Mouse (Mus musculus): ENCODE results near the gene Akap2.
A peak's percentile ranks its signal among the peaks of the same experiment; 100 is the strongest.
"Not testable (repeated sequence)": the region's sequence is repeated elsewhere in the genome, so short reads cannot be mapped to it uniquely, and the experiment has no call there.

Gene Akap2

DNA sequence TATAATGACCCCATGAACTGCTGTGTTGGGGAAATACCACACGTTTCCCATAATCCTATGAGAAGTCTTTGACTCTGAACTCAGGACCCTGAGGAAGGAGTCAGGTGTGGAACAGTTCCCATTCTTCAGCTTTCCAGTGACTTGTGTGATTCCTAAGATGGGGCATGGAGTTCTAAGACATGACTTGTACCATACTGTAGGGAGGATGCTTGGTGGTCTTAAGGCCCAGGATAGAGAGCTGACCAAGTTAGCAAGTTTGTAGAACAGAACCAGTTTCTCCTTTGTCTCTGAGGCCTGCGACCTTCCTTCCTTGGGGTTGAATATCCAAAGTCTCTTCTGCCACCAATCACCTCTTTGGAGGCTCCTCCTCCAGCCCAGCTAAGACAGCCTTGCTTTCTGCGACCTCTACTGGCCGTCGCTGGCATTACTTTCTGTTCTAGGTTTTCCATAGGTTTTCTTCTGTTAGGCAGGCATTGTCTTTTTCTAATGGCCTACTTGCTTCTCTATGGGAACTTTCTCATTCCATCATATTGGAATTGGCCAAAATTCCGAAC, 162.4 kb downstream of the Akap2 start:
- peak; percentile 87 for DNase-seq

DNA sequence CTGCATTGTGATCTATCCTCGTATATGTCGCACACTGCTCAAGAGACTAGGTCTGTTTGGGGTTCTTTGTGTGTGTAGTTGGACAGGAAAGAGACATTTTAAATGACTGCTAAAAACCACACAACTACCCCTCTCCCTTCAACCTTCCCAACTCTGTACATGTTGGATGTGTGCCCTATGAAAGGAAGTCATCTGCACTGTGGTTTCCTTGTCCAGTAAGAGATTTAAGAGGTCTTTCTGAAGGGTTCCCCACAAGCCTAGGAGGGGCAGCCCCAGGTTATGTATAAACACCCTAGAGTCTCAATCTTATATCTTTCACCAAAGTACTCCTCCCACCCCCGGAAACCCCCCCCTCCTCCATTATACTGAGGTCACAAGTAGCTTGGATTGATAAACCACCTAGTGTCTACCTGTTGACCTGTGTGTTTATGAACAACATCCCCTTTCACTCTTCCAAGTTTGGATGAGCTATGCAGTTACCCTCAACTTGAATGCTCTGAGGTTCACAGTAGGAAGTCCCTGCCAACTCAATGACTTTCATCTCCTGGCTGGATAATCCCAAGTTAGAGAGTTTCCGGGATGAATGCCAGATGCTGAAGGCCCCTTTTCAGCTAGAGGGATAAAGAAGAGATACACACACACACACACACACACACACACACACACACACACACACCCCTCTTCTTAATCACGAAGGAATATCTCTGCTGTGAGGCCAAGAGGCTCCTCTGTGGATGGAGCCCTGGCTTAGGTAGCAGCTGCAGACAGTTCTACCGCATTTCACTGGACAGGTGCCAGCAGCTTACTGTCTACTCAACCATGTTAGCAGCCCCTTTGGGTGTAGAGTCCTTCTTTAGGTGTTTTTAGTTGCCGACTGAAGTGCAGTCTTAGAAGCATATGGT, 166.3 kb downstream of the Akap2 start:
- DNase-seq = peak; percentile 48

DNA sequence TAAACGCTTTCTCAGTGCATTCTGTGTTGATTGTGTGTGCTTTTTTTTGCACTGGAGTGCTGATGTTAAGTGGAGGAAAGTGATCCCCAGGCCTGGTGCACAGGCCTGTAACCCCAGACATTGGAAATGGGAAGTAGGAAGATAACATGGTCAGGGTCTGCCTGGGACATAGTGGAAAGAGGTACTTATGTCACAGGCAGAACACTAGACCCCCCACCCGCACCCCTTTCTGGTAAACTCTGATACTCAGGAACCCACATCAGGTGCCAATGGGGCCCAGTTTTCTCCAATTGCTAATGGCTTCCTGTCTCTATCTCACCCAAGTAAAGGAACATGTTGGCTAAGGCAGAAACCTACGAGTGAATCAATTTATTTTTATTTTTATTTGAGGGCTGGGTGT, 167.1 kb downstream of the Akap2 start:
- DNase-seq = no peak

DNA sequence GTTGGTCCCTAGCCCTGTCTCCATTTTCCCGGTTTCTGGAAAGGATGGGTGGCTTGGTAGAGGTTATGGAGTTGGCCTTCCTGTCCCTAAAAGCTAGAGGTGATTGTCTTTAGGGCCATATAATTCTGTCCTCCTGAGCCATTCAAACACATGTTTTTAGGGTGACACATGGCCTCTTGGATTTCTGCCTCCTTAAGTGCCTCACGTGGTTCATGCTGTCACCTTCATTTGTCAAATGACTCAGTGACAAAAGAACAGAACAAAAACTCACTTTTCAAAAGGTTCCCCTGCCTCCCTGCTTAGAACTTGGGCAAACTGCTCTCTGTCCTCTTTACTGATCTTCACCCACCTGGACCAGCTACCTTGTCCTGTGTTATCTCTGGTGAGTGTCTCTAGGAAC, 167.7 kb downstream of the Akap2 start:
- no peak for DNase-seq

DNA sequence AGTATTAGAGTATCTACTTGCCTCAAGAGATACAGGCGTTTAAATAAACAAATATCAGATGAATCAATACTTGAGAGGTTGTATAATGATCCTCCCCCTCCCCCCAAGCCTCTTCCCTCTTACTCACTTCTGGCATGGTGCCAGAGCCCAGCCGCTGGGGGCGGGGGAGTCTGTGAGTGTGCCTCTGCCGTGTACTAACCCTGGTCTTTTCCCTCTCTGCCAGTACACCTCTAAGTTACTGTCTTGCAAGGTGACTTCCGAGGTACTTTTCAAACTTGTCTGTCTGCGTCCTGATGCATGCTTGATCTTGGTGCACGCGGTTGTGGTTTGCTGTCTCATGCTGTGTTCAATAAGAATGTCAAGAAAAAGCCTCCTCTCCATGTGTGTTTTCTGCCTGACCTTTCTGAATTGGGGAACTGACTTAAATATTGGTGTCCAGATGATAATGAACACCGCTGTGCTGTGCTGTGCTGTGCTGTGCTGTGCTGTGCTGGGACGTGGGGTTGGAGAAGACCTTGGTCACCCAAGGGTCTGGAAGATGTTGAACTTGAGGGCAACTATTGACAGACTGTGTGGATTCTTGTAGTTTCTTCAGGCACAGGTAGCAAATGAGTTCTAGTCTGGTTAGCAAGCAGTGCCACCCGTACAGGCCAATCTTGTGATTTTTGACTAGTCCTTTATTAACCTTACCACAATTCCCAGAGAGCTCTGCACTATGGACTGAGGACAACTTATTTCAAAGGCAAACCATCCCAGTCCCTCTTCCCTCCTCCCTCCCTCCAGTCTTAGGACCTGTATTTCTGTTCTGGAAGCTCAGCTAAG, 168.8 kb downstream of the Akap2 start:
- peak; percentile 68 for DNase-seq

DNA sequence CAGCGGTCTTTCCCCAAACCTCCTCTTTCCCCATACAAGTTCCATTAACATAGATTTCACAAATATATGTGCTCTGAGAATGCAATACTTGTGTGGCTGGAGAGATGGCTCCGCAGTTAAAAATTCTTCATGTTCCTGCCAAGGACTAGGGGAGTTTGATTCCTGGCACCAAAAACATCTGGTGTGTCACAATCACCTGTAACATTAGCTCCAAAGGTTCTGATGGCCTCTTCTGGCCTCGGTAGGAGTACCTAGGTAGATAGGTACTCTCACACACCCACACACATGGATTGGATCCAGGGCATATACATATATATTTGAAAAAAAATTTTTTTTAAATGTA, 169.4 kb downstream of the Akap2 start:
- DNase-seq = no peak

DNA sequence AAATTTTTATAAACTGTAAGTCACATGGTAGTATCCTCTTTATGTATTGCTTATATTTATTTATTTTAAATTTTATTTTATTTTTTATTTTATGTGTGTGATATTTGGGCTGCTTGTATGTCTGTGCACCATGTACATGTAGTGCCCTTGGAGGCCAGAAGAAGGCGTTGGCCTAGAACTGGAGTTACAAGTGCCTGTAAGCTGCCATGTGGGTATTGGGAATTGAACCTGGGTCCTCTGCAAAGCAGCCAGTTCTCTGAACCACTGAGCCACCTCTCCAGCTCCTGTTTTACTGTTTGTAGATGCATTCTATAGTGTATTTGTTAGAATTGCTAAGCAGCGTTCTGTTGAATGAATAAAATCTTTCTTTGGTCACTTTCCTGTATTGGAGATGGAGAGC, 170.8 kb downstream of the Akap2 start:
- no peak for DNase-seq

DNA sequence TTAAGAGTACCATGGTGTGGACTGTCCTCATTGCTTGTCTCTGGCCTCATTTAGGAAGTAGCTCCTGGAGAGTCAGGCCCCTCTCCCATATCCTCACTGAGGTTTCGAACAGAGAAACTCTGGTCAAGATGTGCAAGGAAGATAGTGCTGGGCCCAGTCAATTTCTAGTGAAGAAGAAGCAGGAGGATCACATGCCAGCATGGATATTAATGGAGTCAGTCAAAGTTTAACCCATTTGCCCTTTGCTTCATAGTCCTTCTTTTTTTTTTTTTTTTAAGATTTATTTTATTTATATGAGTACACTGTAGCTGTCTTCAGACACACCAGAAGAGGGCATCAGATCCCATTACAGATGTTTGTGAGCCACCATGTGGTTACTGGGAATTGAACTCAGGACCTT, 171.5 kb downstream of the Akap2 start:
- DNase-seq = not testable (repeated sequence)

DNA sequence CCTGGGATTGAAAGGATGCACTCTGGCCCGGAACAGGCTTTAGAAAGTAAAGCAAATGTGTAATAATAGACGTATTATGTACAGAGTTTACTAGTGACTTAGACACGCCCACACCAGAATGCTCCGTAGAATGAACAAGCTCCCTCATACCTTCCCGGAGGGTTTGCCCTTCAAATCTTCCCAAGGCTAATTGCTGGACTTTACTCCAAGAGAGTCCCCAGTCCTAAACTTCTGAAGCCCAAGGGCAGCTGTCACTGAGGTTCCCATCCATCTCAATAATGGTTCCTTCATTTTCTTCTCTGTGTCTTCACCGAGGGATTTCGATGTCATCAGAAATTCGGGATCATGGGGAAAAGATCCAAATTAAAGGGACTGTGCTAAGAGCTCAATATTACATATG, 172.3 kb downstream of the Akap2 start:
- no peak for DNase-seq

DNA sequence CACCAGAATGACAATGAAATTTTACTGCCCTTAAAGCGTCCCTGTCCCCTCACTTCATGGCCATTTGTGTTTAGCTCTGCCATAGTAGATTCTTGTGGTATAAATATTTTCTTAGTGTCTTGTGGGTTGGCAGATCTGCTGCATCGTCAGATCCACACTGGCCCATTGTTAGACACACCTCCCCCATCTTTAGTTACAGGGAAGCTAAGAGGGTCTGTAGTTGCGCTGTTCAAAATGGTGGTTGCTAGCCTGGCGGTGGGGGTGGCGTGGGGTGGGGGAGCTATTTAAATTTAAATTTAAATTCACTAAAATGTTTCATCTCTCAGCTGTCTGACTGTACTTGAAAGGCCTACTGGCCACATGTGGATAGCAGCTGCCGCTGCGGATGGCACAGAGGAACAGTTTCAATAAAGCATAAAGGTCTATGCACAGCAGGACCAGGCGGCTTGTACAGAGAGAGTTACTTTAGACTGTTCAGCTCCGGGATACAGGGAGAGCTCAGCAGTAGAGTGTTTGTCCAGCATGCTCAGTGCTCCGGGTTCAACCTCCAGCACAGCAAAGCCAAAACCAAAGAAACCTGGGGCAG, 174.6 kb downstream of the Akap2 start:
- DNase-seq = no peak

DNA sequence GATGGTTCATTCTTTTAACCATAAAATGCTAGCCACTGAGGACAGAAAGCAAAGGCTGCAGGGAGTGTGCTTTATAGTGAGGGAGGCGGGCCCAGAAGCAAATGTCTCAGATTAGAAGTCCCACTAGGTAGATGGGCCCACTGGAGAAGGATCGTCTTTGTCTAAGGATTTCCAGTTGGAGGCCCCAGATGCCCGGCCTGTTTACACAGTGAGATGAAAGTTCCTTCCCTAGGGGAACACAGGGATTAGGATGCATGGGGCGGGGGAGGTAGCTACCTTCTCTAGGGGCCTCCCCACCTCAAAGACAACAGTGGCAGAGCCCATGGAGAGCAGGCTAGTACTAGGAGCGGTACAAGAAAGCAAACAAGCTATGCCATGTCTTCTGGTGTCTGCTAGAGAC, 177.7 kb downstream of the Akap2 start:
- DNase-seq = no peak

DNA sequence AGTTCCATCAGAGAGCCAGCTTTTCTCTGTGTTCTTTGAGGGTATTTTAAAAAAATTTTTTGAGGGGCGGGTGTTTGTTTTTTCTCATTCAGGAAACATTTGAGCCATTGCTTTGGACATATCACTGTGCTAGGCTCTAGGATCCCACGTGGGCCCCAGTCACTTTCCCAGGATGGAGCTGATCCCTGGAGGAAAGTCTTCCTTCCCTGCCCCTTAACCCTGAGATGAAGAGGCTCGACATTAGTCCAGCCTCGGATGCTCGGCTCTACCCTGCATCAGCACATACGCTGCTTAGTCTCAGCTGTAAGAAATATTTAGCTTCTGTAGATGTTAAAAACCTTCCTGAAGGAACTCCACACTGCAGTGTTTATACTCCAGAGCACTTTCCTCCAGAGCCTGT, 178.4 kb downstream of the Akap2 start:
- no peak for DNase-seq

DNA sequence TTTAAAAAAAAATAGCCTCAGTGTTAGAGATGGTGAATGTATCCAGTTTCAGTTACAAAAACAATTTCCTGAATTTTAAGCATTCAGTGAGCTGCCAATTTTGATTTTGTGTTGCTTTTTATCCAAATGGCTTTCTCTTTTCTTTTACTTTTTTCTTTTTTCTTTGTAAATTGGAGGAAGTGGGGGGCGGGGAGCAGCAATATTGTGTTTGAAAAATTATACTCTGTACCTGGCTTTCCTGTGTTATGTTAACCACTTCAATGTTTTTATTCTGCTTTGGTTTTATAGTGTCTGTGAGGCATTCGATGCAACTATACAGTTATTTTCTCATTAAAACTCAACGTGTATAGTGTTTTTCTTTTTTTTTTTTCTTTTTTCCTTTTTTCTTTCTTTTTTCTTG, 179.2 kb downstream of the Akap2 start:
- DNase-seq = no peak

DNA sequence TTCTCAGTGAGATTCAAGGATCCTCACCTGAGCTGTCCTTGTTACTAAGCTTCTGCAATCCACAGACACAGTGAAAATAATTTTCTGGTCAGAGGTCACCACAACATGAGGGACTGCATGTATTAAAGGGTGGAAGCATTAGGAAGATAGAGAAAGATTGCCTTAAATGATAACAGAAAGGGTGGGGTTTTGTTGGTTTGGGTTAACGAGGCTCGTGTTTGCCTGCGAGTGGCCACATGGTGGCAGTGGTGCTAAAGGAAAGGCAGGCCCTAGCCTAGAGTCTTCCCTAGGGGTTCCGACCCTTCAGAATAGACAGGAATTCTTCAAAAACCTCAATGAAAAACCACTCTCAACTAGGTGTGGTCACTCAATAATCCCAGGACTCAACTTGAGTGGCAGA, 183.8 kb downstream of the Akap2 start:
- peak; percentile 68 for DNase-seq

DNA sequence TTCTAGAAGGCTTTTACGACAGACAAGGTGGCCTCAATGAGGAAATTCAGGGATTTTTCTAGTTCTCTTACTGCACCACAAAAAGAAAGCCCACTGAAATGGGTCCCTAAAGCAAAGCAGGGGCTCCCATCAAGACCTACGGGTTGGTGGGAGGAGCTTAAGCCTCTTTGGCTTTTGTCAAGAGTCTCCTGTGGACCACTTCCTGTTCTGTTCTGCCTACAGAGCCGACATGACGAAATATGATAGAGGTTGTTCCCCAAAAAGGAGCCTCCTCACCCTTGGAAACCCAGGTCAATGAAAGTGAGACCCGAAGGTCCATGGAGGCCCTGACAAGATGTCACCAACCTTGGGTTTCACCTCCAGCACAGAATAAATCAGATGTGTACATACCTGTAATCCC, 185.2 kb downstream of the Akap2 start:
- DNase-seq = no peak

DNA sequence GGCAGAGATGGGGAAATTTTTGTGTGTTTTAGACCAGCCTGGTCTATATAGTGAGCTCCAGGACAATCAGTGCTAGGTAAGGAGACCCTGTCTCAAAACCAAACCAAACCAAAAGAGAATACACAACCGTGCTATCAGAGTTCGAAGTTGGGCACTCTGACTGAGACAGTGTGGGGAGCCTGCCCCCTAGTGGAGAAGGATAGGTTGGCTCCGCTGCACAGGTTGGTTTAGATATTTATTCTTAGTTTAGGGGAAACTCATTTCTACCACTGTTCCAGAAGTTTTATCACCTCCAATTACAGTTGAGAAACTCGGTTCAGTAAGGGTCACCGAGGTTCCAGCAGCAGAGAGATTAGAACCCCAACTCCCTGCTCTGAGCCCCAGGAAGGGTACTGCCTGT, 186.8 kb downstream of the Akap2 start:
- peak; percentile 79 for DNase-seq

DNA sequence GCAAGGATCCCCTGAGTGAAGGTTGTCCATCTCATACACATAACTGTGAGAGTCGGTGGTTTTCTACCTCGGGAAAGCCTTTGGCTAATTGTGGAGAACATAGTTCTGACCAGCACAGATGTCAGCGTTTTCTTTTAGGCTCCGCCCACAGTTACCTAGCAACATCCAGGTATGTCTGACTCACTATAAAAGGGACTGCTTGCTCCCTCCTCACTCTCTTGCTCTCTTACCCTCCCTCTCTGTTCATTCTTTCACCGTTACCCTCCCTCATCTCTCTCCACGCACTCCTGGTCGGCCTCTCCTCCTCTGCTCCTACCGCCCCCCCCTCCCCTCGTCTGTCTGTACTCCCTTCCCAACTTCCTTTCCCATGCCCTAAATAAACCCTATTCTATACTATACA, 187.2 kb downstream of the Akap2 start:
- peak; percentile 51 for DNase-seq

DNA sequence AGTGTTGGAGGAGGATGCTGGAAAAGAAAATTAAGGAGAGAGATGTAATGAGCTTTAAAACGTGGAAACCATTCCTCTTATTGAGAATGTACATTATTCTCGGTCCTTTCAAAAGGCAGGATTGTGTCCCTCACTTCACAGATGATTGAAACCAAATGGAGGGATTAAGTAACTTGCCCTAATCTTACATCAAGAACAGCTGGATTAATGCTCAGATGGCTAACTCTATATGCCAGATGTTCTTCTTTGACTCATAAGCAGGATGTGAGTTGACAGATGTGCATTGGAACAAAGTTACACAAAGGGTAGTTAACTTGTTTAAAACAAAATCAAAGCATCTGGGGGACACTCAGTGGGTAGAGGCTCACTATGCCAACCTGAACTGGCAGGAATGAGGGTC, 189.3 kb downstream of the Akap2 start:
- DNase-seq = no peak

DNA sequence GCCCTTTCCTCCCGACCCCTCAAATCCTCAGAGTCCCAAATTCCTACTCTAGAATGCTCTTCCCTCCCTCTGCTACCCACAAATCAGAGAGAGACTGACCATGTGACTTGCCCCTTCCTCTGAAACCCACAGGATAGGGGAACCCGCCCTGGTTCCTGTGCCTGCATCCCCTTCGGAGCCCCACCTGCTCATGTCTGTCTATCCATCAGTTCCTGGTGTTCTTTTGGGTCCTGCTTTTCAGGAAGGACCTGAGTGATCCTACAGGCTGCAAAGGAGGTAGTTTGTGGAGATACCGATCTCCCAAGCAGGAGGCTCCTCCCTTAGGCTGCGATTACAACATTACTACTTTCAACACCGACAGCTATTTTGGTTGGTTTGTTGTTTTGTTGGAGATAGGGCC, 191.4 kb downstream of the Akap2 start:
- DNase-seq = no peak

DNA sequence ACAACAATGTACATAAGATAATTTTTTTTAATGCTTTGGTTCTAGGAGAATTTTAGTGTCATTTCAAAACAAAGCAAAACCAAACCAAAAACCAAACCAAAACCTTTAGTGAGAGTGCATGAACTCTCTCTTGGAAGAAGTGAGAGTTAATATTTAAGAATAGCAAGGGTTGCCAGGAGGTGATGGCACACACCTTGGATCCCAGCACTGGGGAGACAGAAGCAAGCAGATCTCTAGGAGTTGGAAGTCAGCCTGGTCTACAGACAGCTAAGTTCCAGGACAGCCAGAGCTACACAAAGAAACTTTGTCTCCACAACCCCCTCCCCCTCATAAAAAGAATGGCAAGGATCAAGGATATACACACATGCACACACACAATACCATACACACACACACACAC, 195.6 kb downstream of the Akap2 start:
- DNase-seq = no peak

DNA sequence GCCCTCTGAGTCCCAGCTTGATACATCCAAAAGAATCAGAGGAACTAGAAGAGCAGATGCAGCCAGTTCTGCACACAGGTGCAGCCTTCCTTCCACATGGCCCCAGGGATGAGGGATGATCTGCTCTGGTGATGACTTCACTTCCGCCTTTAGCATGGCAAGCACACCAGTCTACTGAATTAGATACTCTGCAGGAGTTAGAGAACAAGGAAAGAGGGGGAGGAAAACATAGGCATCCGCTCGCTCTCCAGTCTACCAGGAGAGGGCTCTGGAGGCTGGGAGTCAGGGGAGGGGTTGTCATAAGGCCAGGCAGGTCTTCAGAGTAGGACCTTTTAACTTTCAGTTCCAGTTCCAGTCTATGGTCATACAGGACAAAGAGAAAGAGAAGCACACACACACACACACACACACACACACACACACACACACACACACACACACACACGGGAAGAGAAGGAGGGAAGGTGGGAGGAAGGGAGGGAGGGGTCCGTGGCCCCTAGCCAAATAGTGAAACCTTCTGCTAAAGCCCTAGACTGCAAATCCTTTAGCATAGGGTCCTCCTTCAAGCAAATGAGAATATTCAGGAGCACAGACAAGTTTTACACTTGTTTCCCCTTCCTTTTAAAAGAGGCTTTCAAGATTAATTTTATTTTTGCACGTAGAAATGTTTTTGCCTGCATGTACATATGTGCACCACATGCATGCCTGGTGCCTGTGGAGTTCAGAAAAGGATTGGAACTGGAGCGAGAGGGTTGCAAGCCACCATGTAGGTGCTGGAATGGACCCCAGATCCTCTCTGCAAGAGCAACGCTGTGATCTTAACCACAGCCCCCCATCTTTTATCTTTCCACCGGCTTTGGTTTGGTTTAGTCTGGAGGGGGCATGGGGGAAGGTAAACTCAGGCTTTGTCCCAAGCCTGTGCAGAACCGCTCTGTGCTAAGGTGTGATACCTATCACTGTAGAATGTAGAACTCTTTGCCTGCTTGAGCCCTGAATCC, 197.0 kb downstream of the Akap2 start:
- DNase-seq = no peak

DNA sequence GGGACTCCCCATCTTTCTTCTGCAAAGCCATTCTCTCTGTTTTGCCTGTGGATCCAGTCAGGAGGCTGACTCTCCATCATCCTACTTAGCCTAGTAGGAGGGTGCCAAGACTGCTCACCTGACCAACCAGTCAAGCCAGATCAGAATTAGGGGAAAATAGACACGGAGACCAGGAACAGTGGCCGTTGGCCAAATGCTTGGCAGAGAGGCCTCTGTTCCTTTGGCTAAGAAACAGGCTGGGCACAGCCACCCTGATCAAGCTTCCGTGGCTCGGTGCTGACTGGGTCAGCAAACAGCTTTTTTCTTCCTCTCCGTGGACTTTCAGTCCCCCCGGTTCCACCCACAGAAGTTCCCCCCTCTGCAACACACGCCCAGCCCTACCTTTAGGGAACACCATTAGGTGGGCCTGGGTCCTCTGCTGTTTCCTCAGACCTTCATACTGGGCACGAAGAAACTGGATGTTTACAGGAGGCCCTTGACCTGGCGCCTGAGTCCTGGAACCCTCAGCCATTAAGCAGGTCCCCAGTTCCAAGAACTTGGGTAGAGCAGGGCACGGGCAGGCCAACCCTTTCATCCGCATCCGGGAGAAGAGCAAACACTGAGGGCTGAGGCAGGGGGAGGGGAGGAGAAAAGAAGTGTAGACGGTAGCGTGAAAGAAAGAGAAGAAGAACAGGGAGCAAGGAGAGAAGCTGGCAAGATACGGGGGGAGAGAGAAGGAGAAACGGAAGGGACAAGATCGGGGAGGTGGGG, 197.9 kb downstream of the Akap2 start:
- peak; percentile 49 for DNase-seq

Measured in lung, postnatal 10 days (tissue).